Mouse (Mus musculus): ENCODE measurements around the gene Mfn1.

The Mfn1 gene

GRCm38 (mm10) chr3:32529303-32529898 is at the start of gene Mfn1:
Gene Mfn1, plus strand, starts transcription at chr3:32529465.
- DNase-seq (ENCODE audit: low spot score in 2 of 2), result peak; percentile 92 to 93

DNA sequence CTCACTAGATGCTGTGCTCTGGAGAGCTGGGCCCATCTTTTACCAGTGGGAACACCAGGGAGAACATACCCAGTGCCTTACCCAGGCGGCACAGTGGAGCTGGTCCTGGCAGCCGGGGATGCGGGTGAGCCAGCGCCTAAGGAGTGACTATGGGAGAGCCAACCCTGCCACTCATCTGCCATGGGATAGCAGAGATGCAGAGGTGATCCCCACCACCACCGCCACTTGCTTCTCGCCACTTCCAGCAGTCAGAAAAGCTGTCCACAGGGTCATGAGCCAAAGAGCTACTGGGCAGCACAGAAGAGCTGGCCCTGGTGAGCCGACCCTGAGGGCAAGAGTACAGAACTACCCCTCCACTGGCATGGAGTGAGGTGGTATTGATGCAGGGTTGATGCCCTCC is 49.3 kb upstream of the Mfn1 start:
- DNase-seq (ENCODE audit: low spot score in 2 of 2), result no peak

- no peak for DNase-seq (ENCODE audit: low spot score in 2 of 2)
These were observed 46.2 kb upstream of the Mfn1 start for GRCm38 (mm10) chr3:32483035-32483434.

GRCm38 (mm10) chr3:32486543-32486942 is 42.7 kb upstream of the Mfn1 start:
- no peak for DNase-seq (ENCODE audit: low spot score in 2 of 2)

- DNase-seq (ENCODE audit: low spot score in 2 of 2), result no peak
These were observed 41.1 kb upstream of the Mfn1 start for GRCm38 (mm10) chr3:32488172-32488571.

DNA sequence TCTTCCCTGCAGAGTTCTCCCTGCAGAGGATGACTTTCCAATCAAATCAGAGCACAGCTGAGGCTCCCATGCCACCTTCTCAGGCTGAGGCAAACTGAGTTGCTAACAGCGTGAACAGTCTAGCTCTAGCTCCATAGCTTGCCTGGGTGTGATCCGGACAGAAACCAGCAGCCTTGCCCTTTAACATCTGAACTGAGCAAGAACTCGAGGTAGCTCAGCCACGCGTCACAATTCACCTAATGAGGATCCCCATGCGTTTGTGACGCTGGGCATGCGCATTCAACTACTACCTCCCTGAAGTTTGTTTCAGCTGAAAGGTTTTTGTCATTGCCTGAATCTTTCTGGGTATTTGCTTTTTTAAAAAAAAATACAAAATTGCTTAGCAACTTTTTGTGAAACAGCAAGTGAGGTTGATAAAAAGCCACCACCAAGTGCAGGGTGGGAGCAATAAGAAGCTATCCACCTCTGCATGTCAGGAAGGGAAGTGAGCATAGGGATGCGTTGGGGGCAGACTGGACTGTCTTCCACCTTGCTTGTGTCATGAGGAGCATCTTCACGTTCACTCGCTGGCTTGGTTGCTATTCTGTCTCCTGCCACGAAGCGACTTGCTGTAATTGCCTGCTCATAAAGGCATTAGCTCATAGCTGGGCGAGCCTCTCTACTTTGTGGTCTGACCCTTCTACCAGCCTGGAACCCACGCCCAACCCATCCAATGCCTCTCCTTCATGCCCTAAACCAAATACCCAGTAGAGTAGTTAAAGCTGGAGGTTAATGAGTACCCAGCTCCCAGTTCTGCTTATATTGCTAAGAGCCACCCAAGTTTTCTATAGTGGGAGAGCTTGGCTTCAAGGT is 39.0 kb upstream of the Mfn1 start:
- peak in 1 of 2 experiments; percentile 39 for DNase-seq (ENCODE audit: low spot score in 2 of 2)

DNA sequence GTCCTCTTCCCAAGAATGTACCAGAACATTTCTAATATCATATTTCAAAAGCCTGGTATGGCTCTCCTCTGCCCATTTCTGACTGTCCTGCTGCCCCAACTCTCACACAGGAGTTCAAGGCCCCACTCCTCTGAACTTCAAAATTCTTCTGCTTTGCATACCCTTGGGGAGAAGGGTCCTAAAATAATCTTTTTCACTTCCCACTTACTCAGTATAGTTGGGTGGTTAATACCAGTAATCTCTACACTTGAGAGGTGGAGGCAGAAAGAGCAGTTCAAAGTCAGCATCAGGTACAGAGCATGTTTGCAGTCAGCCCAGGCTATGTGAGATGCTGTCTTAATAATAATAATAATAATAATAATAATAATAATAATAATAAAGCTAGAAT is 38.3 kb upstream of the Mfn1 start:
- DNase-seq (ENCODE audit: low spot score in 2 of 2), result no peak

- no peak for DNase-seq (ENCODE audit: low spot score in 2 of 2)
These were observed 36.9 kb upstream of the Mfn1 start, which contains the start of gene Kcnmb3 for GRCm38 (mm10) chr3:32492097-32493090. Gene Kcnmb3, minus strand, starts transcription at chr3:32492231.

DNA sequence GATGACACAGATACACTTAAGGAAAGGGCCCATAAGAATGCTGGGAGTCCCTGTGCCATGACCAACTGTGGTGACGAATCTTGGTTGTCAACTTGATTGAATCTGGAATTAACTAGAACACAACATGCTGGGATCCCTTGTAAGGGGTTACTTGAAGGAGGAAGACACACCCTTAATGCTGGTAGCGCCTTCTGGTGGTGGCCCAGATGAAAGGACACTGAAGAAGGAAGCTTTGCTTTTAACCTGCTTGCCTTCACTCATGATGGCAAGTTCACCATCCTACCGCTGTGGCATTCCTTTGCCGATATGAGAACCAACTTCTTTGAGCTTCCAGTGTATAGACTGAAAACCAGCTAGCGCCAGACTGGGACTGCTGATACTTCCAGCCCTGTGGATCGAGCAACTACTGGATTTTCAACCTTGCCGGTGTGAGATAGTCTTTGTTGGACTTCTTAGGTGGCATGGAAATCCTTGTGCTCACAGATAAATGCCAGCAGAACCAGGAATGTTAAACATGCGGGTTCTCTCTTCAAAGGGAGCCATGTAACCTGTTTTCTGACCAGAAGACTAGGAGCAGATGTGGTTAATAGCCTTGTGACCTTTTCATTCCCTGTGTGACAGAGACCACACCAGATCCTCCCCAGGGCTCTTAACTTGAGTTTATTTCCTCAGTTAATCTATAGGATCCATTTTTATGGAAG is 34.7 kb upstream of the Mfn1 start:
- DNase-seq (ENCODE audit: low spot score in 2 of 2), result no peak

DNA sequence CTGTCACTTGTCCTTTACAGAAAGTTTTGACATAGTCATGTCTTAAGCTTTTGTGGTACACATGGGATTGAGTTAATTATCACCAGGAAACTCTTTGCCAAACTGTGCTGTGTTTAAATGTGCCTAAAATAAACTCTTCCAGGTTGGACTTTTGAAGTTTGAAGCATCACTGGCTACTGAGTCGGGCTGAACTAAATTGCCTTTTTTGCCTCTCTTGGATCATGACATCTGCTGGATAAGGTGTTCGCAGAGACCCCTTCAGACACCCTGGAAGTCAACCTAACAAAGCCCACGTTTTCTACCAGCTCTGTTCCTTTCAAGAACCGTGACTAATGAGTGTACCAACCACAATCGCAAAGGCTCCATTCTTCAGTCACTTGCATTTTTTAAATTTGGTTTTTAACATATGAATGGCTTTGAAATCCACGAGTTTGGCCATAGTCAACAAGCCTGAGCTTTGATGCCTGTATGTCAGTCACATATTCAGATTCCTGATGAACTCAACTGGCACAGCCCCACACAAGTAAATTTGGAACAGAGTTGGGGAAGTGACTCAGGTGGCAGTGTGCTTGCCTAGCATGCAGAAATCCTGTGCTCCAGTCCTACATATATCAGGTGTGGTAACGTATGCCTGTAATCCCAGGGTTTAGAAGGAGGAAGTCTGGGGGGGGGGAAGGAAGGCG is 34.0 kb upstream of the Mfn1 start:
- no peak for DNase-seq (ENCODE audit: low spot score in 2 of 2)

- no peak for DNase-seq (ENCODE audit: low spot score in 2 of 2)
These were observed 33.2 kb upstream of the Mfn1 start for GRCm38 (mm10) chr3:32495856-32496710.

DNA sequence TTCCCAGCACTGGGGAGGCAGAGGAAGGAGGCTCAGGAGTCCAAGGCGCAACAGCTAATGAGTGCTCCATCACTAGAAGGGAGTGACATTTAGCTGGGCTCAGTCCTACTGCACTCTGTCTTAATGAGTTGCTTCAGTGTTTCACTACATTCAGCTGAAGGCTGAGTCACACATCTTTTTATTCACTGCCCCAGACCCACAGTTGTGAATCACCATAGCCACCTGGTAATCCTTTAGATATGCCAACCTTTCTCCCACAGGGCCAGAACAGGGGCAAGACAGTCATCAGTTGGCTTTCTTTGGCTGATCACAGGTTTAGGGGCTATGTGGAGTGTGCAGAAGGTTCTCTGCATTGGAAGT is 32.6 kb upstream of the Mfn1 start:
- DNase-seq (ENCODE audit: low spot score in 2 of 2), result no peak

DNA sequence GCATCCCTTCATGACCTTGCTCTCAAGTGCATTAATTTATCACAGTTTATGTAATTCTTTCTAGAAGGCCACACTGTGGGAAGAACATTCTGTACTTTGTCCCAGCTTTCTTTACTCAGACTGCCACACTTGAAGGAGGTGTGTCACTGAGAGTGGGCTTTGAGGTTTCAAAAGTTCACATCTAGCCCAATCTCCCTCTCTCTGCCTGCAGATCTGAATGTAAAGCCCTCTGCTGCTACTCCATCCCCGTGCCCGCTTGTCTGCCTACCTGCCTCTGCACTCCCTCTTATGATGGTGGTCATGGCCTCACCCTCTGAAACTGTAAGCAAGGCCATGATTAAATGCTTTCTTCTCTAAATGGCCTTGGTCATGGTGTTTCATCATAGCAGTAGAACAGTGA is 28.9 kb upstream of the Mfn1 start:
- DNase-seq (ENCODE audit: low spot score in 2 of 2), result no peak

DNA sequence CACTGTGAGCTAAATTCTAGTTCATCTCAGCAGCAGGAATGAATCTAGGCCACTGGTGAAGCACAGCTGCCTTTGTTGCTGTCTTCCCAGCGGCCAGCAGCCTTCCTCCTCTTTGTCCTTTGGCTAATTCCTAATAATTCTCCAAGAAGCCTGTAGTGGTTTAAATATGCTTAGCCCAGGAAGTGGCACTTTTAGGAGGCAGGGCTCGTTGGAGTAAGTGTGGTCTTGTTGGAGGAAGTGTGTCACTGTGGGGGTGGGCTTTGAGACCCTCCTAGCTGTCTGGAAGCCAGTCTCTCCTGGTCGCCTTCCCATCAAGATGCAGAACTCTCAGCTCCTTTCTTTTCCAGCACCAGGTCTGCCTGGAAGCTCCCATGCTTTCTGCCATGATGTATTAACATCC is 23.4 kb upstream of the Mfn1 start:
- no peak for DNase-seq (ENCODE audit: low spot score in 2 of 2)

- no peak for DNase-seq (ENCODE audit: low spot score in 2 of 2)
These were observed 22.7 kb upstream of the Mfn1 start for GRCm38 (mm10) chr3:32506366-32507225.

DNA sequence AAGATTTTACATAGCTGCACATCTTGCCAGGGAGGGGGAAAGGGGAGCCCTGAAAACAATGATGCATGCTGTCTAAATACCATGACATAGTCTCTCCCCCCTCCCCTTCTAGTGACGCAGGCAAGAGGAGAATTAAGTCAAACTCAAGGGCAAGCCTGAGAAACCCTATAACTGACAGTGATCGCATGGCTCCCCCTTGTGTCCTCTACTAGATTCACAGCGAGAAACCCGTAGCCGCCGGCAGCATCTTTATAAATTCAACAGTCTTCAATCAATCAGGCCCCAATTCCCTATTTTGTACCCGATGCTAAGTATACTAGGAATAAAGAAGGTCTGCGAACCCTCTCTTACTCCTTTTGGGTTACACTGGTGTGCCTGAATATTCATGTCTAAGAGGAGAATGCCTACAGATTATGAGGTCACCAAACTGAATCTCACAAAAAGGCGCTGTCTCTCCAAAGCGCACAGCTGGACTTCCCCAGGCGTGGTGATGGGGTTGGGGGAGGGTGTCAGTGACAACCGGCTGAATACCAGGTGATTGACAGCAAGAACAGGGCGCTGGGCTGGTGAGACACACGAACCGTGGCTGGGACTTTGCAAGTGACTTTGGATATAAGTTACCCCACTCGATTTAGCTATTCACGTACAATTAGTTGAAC is 20.5 kb upstream of the Mfn1 start:
- DNase-seq (ENCODE audit: low spot score in 2 of 2), result peak; percentile 63 to 82

DNA sequence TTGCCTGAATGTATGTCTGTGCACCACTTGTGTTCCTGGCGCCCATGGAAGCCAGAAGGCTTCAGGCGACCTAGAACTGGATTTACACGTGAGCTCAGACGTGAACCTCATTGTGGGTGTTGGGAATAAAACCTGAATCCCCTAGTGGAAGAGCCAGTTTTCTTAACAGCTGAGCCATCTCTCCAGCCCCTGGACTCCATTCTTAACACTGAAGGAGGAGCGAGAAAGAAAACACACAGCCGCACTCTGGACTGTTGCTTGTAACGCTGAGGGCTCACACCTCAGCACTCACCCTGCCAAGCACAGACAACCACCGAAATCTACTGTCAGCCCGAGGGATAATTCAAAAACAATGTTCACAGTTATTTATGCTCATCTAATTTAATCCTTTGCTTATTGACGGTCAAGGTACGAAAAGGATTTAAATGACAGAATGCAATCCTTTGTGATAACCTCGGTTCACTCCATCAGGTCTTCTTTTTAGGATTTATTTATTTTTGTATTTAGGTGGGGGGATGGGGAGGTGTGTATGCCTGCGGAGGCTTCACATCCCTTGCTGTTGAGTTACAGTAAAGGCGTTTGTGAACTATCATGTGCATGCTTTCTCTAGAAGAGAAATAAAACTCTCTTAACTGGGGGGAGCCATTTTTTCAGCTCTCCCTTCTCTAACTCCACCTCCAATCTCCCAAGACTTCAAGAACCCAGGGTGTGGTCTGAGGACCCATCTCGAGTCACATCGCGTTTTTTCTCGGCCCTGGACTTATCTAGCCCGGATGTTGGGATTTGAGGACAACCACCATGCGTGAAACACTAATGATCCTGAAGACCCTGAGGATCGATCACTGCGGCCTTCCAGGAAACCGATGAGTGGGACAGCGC is 19.5 kb upstream of the Mfn1 start, which contains the start of gene Zfp639:
Zfp639 (plus strand) TSS at position 764 of the 879 bp plus-strand sequence.
- DNase-seq (ENCODE audit: low spot score in 2 of 2), result no peak
